ENCODE assay signal across 8 mouse cellular contexts in the genomic region with DNA sequence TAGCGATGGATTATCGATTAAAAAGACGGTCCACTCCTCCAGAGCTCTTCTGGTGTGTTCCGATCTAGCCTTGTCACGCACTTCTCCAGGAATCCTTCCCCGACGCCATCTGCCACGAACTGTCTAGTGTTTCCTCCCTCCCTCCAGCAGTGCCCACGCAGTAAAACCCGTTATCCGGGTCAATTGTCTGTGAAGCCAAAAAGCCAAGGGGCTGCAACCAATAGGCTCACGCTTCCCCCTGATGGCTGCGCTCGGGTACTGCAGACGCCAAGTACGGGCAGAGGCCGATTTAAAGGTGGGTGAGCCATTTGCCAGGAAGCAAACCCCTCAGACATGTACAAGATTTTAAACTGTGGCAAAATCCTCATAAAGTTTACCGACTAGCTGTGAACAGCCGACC. TPM values are rescaled to one million over a fixed set of nuclear protein-coding genes. Genes with fewer than 3 reads are reported as not detected.
DNase-seq lines count a peak whose midpoint lies in the region; TF ChIP-seq lines count a peak whose summit lies in the region.
"Had no signal": no experiment of that assay in that cellular context is flagged by ENCODE, and none has a peak within 500 bp of the region (broad histone marks: within the 10 kb centered on the region; RNA-seq: fewer than 3 reads in every experiment).

No protein-coding gene starts in this region.

- peaks cover 57% of the 10 kb centered on the region for H3K27me3 ChIP-seq in CH12.LX (replicated peaks)

- dilution Hi-C loops in CH12.LX (cut with MboI; ENCODE audit: extremely low pct_ligation_motif_present, extremely low pct_unique_long_range_greater_than_20kb, low sequenced_read_pairs), result no loop called here

- TF ChIP-seq EP300 in CH12.LX (IDR thresholded peaks at IDR 0.05; ENCODE audit: low read length), result no peak

- TF ChIP-seq CTCF in CH12.LX (conservative IDR thresholded peaks at IDR 0.05 in 1 of 2, IDR thresholded peaks at IDR 0.05 in 1 of 2; ENCODE audit: low read depth in 2 of 2, low read length in 2 of 2), result peak; percentile 29 to 52
- peak; percentile 76 for TF ChIP-seq CTCF in cortical plate, adult 2 months (IDR thresholded peaks at IDR 0.05; ENCODE audit: extremely low read depth, insufficient read depth, low read length)

- no peak overlapping the region for H3K9ac ChIP-seq in CH12.LX (ENCODE audit: insufficient read depth, low read depth)

- in situ Hi-C loops in CH12.LX (cut with MboI; ENCODE audit: low pct_ligation_motif_present, low pct_unique_long_range_greater_than_20kb, low sequenced_read_pairs), result loop anchor here (10.0 kb wide), 2 partner anchors 184 to 214 kb away; no protein-coding TSS in a partner anchor

- no peak overlapping the region for H3K27ac ChIP-seq in CH12.LX (ENCODE audit: insufficient read depth, low read depth)
- no peak overlapping the region for H3K27ac ChIP-seq in cortical plate, adult 2 months (ENCODE audit: insufficient read depth, low read length)

- intact Hi-C loops in heart, postnatal 14 days (cut with DNase I), result loop anchor here (2.0 to 5.0 kb wide), 2 partner anchors 87 to 212 kb away; a partner anchor contains a TSS

- H3K79me2 ChIP-seq in CH12.LX (replicated peaks; ENCODE audit: control insufficient read depth, extremely low read depth, insufficient read depth, poor library complexity, severe bottlenecking), result no peaks in the 10 kb centered on the region

- no peak for TF ChIP-seq POLR2A in CH12.LX (IDR thresholded peaks at IDR 0.05; ENCODE audit: low read depth, low read length)
- no peak for TF ChIP-seq POLR2A in cortical plate, adult 2 months (IDR thresholded peaks at IDR 0.05; ENCODE audit: extremely low read depth, insufficient read depth, low read length)

- DNase-seq in CH12.LX (ENCODE audit: extremely low read depth) (peak; percentile 23), ZHBTc4 (ENCODE audit: low read depth, low spot score) (peak; percentile 78)
- DNase-seq in heart, postnatal 14 days, result peak; percentile 70 to 77
- peak; percentile 38 for DNase-seq in layer of hippocampus, adult 9-10 months (ENCODE audit: low spot score)
- DNase-seq in lung, postnatal 36 days, result peak; percentile 65
- peak; percentile 70 to 77 for DNase-seq in right cerebral cortex, adult 2 months (ENCODE audit: low spot score in 2 of 2)

- H3K36me3 ChIP-seq in CH12.LX (replicated peaks in 1 of 2; ENCODE audit: control insufficient read depth in 1 of 2, insufficient read depth in 1 of 2, low read length in 1 of 2), result no peaks in the 10 kb centered on the region

- TF ChIP-seq RAD21 in CH12.LX (IDR thresholded peaks at IDR 0.05; ENCODE audit: low read depth, low read length), result peak; percentile 55

- no peak overlapping the region for H3K4me2 ChIP-seq in CH12.LX (ENCODE audit: insufficient read depth, low read depth, poor library complexity, severe bottlenecking)

- H3K4me3 ChIP-seq in CH12.LX (replicated peaks in 1 of 3; ENCODE audit: low read depth in 2 of 3, low read length in 2 of 3, poor library complexity in 1 of 3), result no peak overlapping the region
- no peak overlapping the region for H3K4me3 ChIP-seq in cortical plate, adult 2 months (ENCODE audit: insufficient read depth, low read length)

- H3K4me1 ChIP-seq in CH12.LX (ENCODE audit: control insufficient read depth in 1 of 2, insufficient read depth in 2 of 2), result no peaks in the 10 kb centered on the region
- no peaks in the 10 kb centered on the region; the same call in 1 of the 2 replicates for H3K4me1 ChIP-seq in cortical plate, adult 2 months (ENCODE audit: control insufficient read depth, insufficient read depth, low read length)

- no peaks in the 10 kb centered on the region for H3K9me3 ChIP-seq in CH12.LX (replicated peaks; ENCODE audit: low read length)

TF ChIP-seq in CH12.LX, 34 proteins besides CTCF, POLR2A, EP300 and RAD21:
- TF ChIP-seq RCOR1 (conservative IDR thresholded peaks at IDR 0.05; ENCODE audit: low read depth, low read length) (no peak), ZNF384 (IDR thresholded peaks at IDR 0.05; ENCODE audit: low read depth, low read length) (no peak), UBTF (IDR thresholded peaks at IDR 0.05; ENCODE audit: low read depth, low read length) (no peak), NRF1 (IDR thresholded peaks at IDR 0.05; ENCODE audit: low read depth, low read length) (no peak), JUN (IDR thresholded peaks at IDR 0.05; ENCODE audit: insufficient read depth, low read depth, low read length) (no peak), SIN3A (IDR thresholded peaks at IDR 0.05; ENCODE audit: low read length) (no peak), USF1 (IDR thresholded peaks at IDR 0.05; ENCODE audit: low read depth, low read length) (no peak), BHLHE40 (IDR thresholded peaks at IDR 0.05; ENCODE audit: low read depth, low read length) (no peak), POLR2AphosphoS2 (IDR thresholded peaks at IDR 0.05; ENCODE audit: low read depth, low read length) (no peak), ZMIZ1 (IDR thresholded peaks at IDR 0.05; ENCODE audit: low read depth, low read length) (no peak), MAZ (IDR thresholded peaks at IDR 0.05; ENCODE audit: low read depth, low read length) (no peak), ETS1 (conservative IDR thresholded peaks at IDR 0.05; ENCODE audit: low read depth, low read length) (no peak), KAT2A (IDR thresholded peaks at IDR 0.05; ENCODE audit: insufficient replicate concordance, low read length) (no peak), ELF1 (IDR thresholded peaks at IDR 0.05; ENCODE audit: low read depth, low read length) (no peak), MAX (IDR thresholded peaks at IDR 0.05; ENCODE audit: low read length) (no peak), SMC3 (IDR thresholded peaks at IDR 0.05; ENCODE audit: low read depth, low read length) (no peak; the same call in 1 of the 2 replicates), TCF12 (IDR thresholded peaks at IDR 0.05; ENCODE audit: low read depth, low read length) (no peak), CHD2 (IDR thresholded peaks at IDR 0.05; ENCODE audit: low read length) (no peak), ZC3H11A (IDR thresholded peaks at IDR 0.05; ENCODE audit: low read depth, low read length) (no peak)

RNA-seq across cellular contexts. Expression of a gene that starts 20.3 kb away (rescaled TPM):
- total RNA-seq in CH12.LX (2012; rRNA removed) (not detected in 2 replicates), CH12.LX (2014; rRNA removed) (not detected in 2 replicates)
- not detected in 2 replicates for polyA plus RNA-seq in CH12.LX (2012; ENCODE audit: insufficient read length, low read depth)
- not detected in 2 replicates for polyA plus RNA-seq in cortical plate, adult 2 months (2012; rRNA removed)
- total RNA-seq in heart, postnatal 14 days (2021), result not detected
- polyA plus RNA-seq: large intestine, adult 2 months had no signal

RNA-seq across cellular contexts. Expression of a gene that starts 34.3 kb away (rescaled TPM):
- total RNA-seq in CH12.LX (2012; rRNA removed) (not detected in 2 replicates), CH12.LX (2014; rRNA removed) (not detected in 2 replicates)
- polyA plus RNA-seq in CH12.LX (2012; ENCODE audit: insufficient read length, low read depth), result not detected in 2 replicates
- 181 and 198 TPM in 2 replicates for polyA plus RNA-seq in cortical plate, adult 2 months (2012; rRNA removed)
- under 1 TPM; 0.55 to 0.80 TPM for total RNA-seq in heart, postnatal 14 days (2021)

Comparison
In these comparisons a context has a peak if more than half of its experiments do, and no peak if none do; other contexts are left out.
1. DNase-seq: peak in every context shown above with its lines; median percentile 78 in ZHBTc4; 74 in heart, postnatal 14 days; 74 in right cerebral cortex, adult 2 months; 65 in lung, postnatal 36 days; 38 in layer of hippocampus, adult 9-10 months; 23 in CH12.LX.